Mouse (Mus musculus) splenic B cell, adult 2 months (primary cell): Measurements from ENCODE around the gene Igflr1.
A peak's percentile ranks its signal among the peaks of the same experiment; 100 is the strongest.

Experiments used
- DNase-seq: peaks from one replicate; pipeline ENCODE4 v3.0.0-alpha.2; 2011; ENCODE audit warnings: low read depth, low spot score
- H3K27me3 ChIP-seq: 2 replicates; pipeline ENCODE4 v1.6.1; 2012; ENCODE audit warnings: mild to moderate bottlenecking, low read length, moderate library complexity, mixed read lengths; ENCODE audit not compliant: control insufficient read depth, poor library complexity, insufficient read depth, severe bottlenecking
- H3K36me3 ChIP-seq: 2 replicates; pipeline ENCODE4 v1.6.1; 2012; ENCODE audit warnings: mild to moderate bottlenecking, low read length, moderate library complexity, mixed read lengths; ENCODE audit not compliant: control insufficient read depth, poor library complexity, insufficient read depth, severe bottlenecking

The Igflr1 gene

GRCm38 (mm10) chr7:30589435-30590301 is 24.4 kb downstream of the Igflr1 start:
- DNase-seq = peak; percentile 79
- Histone ChIP-seq H3K36me3 (no peaks in the 10 kb centered on the region; the same call in 1 of the 2 replicates), H3K27me3 (no peaks in the 10 kb centered on the region)

GRCm38 (mm10) chr7:30590927-30591604 is 25.8 kb downstream of the Igflr1 start:
- no peak for DNase-seq
- Histone ChIP-seq H3K36me3 (no peaks in the 10 kb centered on the region; the same call in 1 of the 2 replicates), H3K27me3 (no peaks in the 10 kb centered on the region)

DNA sequence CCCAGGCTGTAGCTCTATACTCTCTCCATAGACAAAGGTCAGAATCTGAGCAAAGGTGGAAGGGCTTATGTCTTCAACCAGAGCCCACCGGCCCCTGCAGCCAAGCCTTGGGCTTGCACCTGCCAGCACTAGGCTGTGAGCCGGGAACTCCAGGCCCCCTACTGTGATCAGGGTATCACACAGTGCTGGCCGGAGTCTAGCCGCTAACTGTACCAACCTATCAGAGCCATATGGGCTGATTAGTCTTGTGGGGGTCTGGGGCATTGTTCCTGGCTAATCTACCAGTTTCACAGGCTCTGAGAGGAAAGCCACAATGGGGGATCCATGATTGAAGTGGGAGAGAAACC is 26.4 kb downstream of the Igflr1 start:
- DNase-seq = no peak
- Histone ChIP-seq H3K36me3 (no peaks in the 10 kb centered on the region; the same call in 1 of the 2 replicates), H3K27me3 (no peaks in the 10 kb centered on the region)

DNA sequence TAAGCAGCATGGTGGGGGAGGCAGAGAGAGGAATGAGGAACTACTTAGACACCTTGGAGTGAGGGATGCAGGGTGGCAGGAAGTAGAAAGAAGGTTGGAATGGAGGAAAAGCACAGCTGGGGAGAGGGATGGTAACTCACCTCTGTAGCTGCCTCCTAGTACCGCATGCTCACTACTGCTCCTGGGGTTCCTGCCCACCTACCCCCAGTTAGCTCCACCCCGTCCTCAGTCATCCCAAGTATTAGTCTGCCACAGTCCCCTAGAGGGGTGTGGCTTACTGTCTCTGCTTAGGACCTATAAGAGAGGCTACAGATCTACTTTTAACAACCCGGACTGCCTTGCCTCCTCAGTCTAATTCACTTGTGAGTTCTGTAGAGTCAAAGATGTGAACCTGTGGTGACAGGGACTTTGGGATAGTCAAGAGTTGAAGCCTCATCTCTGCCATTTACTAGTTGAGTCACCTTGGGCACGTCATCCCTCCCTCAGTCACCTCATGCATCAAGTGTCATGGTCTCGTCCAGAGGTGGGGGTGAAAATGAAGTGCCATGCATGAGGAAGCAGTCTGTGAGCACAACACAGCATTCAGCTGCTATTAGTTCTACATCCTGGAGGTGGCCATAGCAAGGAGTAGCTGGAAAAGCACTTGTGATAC is 27.7 kb downstream of the Igflr1 start:
- Histone ChIP-seq H3K27me3 (no peaks in the 10 kb centered on the region), H3K36me3 (no peaks in the 10 kb centered on the region)
- DNase-seq = peak; percentile 35

- peak; percentile 61 for DNase-seq
- Histone ChIP-seq H3K27me3 (no peaks in the 10 kb centered on the region), H3K36me3 (no peaks in the 10 kb centered on the region)
Measured at GRCm38 (mm10) chr7:30593579-30594509, 28.6 kb downstream of the Igflr1 start.

GRCm38 (mm10) chr7:30594510-30595024 is 29.3 kb downstream of the Igflr1 start:
- Histone ChIP-seq H3K36me3 (no peaks in the 10 kb centered on the region), H3K27me3 (no peaks in the 10 kb centered on the region)
- peak; percentile 48 for DNase-seq

- no peak for DNase-seq
- H3K27me3 ChIP-seq = no peaks in the 10 kb centered on the region
- H3K36me3 ChIP-seq = no peaks in the 10 kb centered on the region
Measured at GRCm38 (mm10) chr7:30596093-30596492, 30.9 kb downstream of the Igflr1 start.

DNA sequence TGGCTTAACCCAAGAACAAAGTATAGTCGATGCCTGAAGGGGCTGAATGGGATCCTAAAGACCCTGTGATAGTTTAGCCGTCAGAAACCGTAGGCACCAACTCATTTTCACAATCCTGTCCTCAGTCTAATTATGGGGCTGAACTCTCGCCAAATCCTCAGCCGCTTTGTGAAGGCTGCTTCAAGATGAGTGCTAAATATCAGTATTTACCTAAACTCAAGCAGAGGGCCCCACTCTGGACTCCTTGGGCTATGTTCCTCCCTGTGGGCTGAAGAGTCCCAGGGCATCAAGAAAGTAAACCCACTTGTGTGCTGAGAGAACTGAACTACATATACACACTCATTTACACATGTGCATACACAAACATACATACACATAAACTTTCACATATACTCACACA is 31.6 kb downstream of the Igflr1 start:
- no peak for DNase-seq
- H3K36me3 ChIP-seq = no peaks in the 10 kb centered on the region
- H3K27me3 ChIP-seq = no peaks in the 10 kb centered on the region

DNA sequence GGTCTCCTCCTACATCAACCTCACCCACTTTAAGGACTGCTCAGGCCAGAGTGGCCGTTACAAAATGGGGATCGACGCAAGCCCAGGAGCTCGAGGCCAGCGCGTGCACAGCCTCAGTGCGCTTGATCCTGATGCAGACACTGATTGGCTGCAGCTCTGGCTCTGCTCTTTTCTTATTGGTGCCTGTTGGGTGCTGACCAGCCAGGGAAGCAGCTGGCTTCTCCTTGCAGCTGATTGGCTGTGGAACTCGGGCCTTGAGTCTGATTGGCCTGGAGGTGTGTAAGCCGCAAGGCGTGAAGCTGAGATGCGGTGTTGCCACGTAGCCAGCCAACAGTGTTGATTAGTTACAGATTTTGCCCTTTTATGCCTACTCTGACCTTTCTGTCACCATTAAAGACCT is 33.6 kb downstream of the Igflr1 start, which contains the start of gene Zbtb32:
TSS of gene Zbtb32 (minus strand) at position 124 of the 400 bp plus-strand sequence.
- Histone ChIP-seq H3K36me3 (no peaks in the 10 kb centered on the region), H3K27me3 (no peaks in the 10 kb centered on the region)
- DNase-seq = no peak

DNA sequence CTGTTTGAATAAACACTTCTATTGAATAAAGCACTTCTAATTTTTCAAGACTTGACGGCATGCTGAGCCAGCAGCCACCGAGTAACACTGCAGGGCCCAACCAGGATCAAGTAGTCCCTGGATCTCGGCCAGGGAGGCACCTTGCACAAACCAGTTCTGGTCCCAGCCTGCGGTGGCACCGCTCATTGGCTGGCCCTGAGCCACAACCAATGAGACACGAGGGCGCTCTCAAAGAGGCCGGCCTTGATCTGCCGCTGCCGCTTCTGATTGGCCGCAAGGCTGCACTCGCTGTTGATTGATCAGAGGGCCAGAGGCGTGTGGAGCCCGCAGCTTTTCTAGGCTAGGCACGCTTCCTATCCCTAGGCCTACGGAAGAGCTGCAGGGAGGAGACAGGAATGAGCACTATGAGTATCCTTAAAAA is 34.7 kb downstream of the Igflr1 start:
- Histone ChIP-seq H3K27me3 (no peaks in the 10 kb centered on the region), H3K36me3 (no peaks in the 10 kb centered on the region)
- peak; percentile 64 for DNase-seq

- DNase-seq = no peak
- H3K36me3 ChIP-seq = no peaks in the 10 kb centered on the region
- no peaks in the 10 kb centered on the region for H3K27me3 ChIP-seq
Measured at GRCm38 (mm10) chr7:30600651-30601050, 35.4 kb downstream of the Igflr1 start.

DNA sequence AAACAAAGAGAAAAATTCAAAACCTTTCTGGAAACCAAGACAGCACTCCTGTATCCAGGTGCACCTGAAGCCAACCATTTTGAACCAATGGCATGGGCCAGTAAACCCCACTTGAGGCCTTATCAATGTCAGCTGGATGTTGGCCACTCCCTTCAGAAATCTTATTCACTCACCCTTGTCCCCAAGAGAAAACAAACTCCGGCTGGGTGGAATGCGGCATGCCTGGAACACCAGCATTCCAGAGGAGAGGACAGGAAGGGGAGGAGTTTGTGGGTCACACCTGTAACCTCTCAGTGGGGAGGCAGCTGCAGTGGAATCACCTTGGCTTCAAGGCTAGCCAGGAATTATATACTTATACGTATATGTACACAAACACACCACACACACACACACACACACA is 37.4 kb downstream of the Igflr1 start:
- H3K36me3 ChIP-seq = no peaks in the 10 kb centered on the region
- H3K27me3 ChIP-seq = no peaks in the 10 kb centered on the region
- no peak for DNase-seq

- no peak for DNase-seq
- H3K36me3 ChIP-seq = no peaks in the 10 kb centered on the region
- no peaks in the 10 kb centered on the region for H3K27me3 ChIP-seq
Measured at GRCm38 (mm10) chr7:30604424-30604823, 39.2 kb downstream of the Igflr1 start.

DNA sequence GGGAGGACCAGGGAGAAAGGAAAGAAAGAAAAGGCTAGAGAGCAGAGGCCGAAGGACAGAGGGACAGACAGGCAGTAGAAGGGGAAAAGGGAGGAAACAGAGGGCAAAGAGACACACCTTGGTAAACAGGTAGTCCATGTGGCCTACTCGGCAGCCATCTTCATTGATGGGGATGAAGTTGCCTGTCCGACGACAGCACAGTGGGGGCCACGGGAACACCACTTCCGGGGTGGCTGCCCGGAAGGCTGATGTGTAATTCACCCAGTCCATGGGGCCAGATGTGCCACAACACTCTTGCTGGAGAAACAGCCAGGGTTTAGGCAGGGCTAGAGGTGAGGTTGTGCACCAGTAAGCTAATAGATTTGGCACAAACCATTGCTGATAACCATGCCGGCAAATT is 39.7 kb downstream of the Igflr1 start:
- no peak for DNase-seq
- Histone ChIP-seq H3K36me3 (no peaks in the 10 kb centered on the region), H3K27me3 (no peaks in the 10 kb centered on the region)
